Mouse (Mus musculus) olfactory bulb, adult 2 months (tissue): ENCODE data around the gene Sar1a.

ENCODE experiments used
- CTCF ChIP-seq: fragments of 200-500 bp; IDR thresholded peaks from 2 replicates; pipeline ENCODE4 v1.5.1; 2012; ENCODE audit warnings: low read depth, mild to moderate bottlenecking, low read length, moderate library complexity; ENCODE audit not compliant: insufficient read depth
- POLR2A ChIP-seq: fragments of 200-500 bp; IDR thresholded peaks from 2 replicates; pipeline ENCODE4 v1.6.1; 2012; ENCODE audit warnings: mild to moderate bottlenecking, low read depth, low read length, moderate library complexity; ENCODE audit not compliant: insufficient read depth

DNA sequence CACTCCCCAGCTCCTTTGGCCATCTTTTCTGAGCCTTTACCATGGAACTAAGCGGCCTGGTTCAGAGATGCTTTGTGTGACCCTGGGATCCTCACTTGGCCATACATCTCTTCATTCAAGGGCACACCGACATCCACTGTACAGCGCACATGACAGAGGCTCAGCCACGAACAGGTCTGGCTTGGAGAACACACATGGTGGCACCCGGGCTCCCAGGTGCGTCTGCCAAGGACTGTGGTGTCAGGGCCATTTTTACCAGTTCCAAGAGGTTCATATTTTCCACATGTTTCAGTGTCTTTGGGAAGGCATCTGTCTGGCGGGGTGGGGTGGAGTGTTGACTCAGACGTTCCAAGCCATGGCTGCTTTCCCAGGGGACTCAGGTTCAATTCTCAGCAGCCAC, 62.2 kb downstream of the Sar1a start:
- TF ChIP-seq POLR2A (no peak), CTCF (no peak)
